Comparison of ENCODE assay signal across 7 mouse cellular contexts in genomic region chrX:142540264-142540663, GRCm38 (mm10).
DNase-seq lines count a peak whose midpoint lies in the region; ATAC-seq and TF ChIP-seq lines count a peak whose summit lies in the region.

No protein-coding gene starts in this region.

- H3K4me2 ChIP-seq in forebrain, embryonic 15.5 days (replicated peaks): no peak overlapping the region

- peak; percentile 92 for TF ChIP-seq CTCF in Patski (IDR thresholded peaks at IDR 0.05)

- no peak overlapping the region for H3K9ac ChIP-seq in forebrain, embryonic 15.5 days (replicated peaks)

- no peaks in the 10 kb centered on the region for H3K4me1 ChIP-seq in forebrain, embryonic 15.5 days

- H3K4me3 ChIP-seq in forebrain, embryonic 15.5 days: no peak overlapping the region

- WGBS in forebrain, embryonic 15.5 days: 13% methylated on average over 7 of the region's 7 CpGs

- no peaks in the 10 kb centered on the region for H3K9me3 ChIP-seq in forebrain, embryonic 15.5 days

- no peaks in the 10 kb centered on the region for H3K36me3 ChIP-seq in forebrain, embryonic 15.5 days

- H3K27ac ChIP-seq in forebrain, embryonic 15.5 days (replicated peaks): no peak overlapping the region

- no peak for DNase-seq in Patski (ENCODE audit: low read depth, low spot score)
- peak; percentile 69 for DNase-seq in cerebellum, adult 18-20 months
- peak; percentile 55 to 65 for DNase-seq in layer of hippocampus, adult 18-20 months (ENCODE audit: low spot score in 2 of 2)
- DNase-seq in lung, postnatal 36 days: peak; percentile 65
- peak; percentile 86 for DNase-seq in retina, embryonic 14.5 days (ENCODE audit: low spot score)

- CTCF ChIA-PET in Patski (lab: Charles Lee): interaction anchor here (0.7 to 2.6 kb wide), 8 partner anchors 11 to 269 kb away, joined by 3 to 8 read pairs (median 4); no protein-coding TSS in a partner anchor

- ATAC-seq in Patski: peak; percentile 73
- peak; percentile 82 for ATAC-seq in forebrain, embryonic 15.5 days (replicated peaks)
- ATAC-seq in hematopoietic stem cell, adult 5-6 weeks (replicated peaks in 1 of 2; ENCODE audit: insufficient read depth in 1 of 2, low FRiP score in 2 of 2, low TSS enrichment in 1 of 2, low read depth in 1 of 2, poor library complexity in 2 of 2, severe bottlenecking in 2 of 2): peak; percentile 76

- POLR2A ChIA-PET in Patski (lab: Charles Lee): no interaction called here

- peaks cover 8% of the 10 kb centered on the region for H3K27me3 ChIP-seq in Patski
- no peaks in the 10 kb centered on the region for H3K27me3 ChIP-seq in forebrain, embryonic 15.5 days

- in situ Hi-C loops in Patski (cut with MboI; ENCODE audit: low pct_unique_long_range_greater_than_20kb): no loop called here
